Mouse (Mus musculus) T-helper 17 cell (primary cell): ENCODE results near the gene Txn2.

Experiments used
- in situ Hi-C, 2 experiments: fragments of 300-600 bp; cut with MboI, MseI; formaldehyde crosslinking; loops; 1 replicate in 1 of 2; 2 replicates in 1 of 2; pipeline ENCODE4 v1.15.1; 2025; ENCODE audit warnings: high pct_unique_total_duplicates in 2 of 2

The Txn2 gene

DNA sequence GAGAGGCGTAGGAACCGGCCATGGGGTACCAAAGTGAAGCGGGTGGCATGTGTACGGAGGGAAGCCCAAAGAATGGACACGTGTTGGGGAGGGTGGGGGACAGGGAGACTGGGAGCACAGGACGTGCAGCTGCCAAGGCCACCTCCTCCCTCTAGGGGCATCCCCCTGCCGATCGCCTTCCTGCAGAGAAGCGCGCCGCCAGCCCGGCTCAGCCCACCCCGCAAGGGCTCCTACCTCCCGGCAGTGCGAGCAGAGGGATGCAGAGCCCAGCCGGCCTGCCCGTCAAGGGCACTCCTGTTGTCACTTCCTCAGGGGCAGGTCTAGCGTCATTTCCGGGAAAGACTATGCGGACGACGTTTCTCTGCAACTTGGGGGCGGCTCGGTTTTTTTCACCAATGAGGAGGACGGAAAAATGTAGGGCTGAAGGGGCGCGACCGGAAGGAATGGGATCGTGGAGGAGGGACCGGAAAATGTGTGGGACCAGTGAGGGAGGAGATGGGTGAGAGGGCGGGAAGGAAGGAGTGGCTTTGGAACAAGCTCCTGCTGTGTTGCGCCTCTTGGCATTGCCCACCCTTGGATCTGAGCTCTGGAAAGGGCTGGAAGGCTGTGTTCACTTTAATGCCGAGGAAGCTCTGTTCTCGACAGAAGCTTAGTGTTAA lies at the start of gene Txn2:
Gene Txn2 (minus strand): TSS at position 334 of the 659 bp plus-strand sequence.
- in situ Hi-C loops, result no loop called here

- in situ Hi-C loops, result loop anchor here in 1 of 2 experiments (25.0 kb wide), 1 partner anchor 560 kb away; the partner anchor contains the start of genes C1qtnf6 and Sstr3
Observed at GRCm38 (mm10) chr15:77977663-77978062, 48.9 kb upstream of the Txn2 start.

GRCm38 (mm10) chr15:77974165-77974841 lies 45.5 kb upstream of the Txn2 start:
- in situ Hi-C loops, result loop anchor here (25.0 kb wide), 2 partner anchors 963 to 1713 kb away; partner anchors contain the start of genes Gtpbp1 (in 1 of the 2), Josd1 (in 1 of the 2), Lgals1 (in 1 of the 2) and Nol12 (in 1 of the 2)

DNA sequence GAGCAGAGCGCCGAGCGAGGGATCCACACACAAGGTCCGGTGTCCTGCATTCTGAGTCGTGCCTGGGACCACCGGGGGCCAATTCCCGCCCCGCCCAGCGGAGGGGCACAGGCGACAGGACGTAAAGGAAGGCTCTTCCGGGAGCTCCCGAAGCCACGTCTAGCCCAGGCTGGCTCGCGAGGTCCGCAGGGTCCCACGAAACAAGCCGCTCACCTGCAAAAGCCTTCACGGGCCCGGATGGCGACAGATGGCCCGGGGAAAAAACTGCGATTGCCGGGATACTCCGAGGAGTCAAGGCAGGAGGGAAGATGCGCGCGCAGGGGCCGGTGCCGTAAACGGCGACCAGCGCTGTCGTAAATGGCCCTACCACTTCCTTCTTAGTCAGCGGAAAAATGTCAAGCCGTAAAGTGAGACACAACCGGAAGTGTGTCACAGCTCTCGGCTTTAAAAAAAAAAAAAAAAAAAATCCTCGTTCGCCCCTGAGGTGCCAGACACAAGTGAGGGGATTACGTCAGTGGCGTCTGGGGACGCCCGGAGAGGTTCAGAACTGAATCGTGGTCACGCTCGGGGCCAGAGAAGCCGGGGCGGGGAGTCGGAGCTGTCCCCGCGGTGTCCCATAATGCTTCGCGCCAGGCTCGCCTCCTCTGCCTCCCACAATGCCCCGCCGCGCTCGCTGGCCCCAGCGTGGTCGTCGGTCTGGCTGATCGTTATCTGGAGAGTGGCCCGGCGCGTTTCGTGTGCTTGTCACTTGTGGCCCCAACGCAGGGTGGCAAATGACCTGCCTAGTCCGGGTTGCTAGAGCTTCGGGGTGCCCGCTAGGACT lies 41.9 kb upstream of the Txn2 start, which contains the start of gene Eif3d:
Gene Eif3d (minus strand): TSS at position 344 of the 823 bp plus-strand sequence.
- in situ Hi-C loops, result loop anchor here (25.0 kb wide), 2 partner anchors 967 to 1717 kb away; partner anchors contain the start of genes Gtpbp1 (in 1 of the 2), Josd1 (in 1 of the 2), Lgals1 (in 1 of the 2) and Nol12 (in 1 of the 2)

GRCm38 (mm10) chr15:77969940-77970469 lies 41.2 kb upstream of the Txn2 start:
- in situ Hi-C loops, result loop anchor here (25.0 kb wide), 2 partner anchors 967 to 1717 kb away; partner anchors contain the start of genes Gtpbp1 (in 1 of the 2), Josd1 (in 1 of the 2), Lgals1 (in 1 of the 2) and Nol12 (in 1 of the 2)

DNA sequence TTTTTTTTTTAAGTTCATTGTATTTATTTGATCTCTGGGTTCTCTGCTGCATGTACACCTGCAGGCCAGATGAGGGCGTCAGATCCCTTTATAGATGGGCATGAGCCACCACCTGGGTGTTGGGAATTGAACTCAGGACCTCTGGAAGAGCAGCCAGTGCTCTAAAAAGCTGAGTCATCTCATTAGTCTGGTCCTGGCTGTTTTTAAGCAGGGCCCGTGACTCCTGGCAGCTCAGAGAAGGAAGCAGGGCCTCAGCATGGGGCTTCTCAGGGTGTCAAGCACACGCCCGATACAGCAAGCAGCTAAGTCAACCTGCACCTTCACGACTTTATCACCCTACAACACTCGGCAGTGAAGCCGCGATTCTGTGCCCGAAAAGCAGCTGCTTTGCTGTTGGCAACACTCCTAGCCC lies 36.3 kb upstream of the Txn2 start:
- in situ Hi-C loops, result loop anchor here (25.0 kb wide), 2 partner anchors 972 to 1722 kb away; partner anchors contain the start of genes Gtpbp1 (in 1 of the 2), Josd1 (in 1 of the 2), Lgals1 (in 1 of the 2) and Nol12 (in 1 of the 2)

- in situ Hi-C loops, result loop anchor here (25.0 kb wide), 2 partner anchors 975 to 1725 kb away; partner anchors contain the start of genes Gtpbp1 (in 1 of the 2), Josd1 (in 1 of the 2), Lgals1 (in 1 of the 2) and Nol12 (in 1 of the 2)
Observed at GRCm38 (mm10) chr15:77962447-77962846, 33.6 kb upstream of the Txn2 start.

DNA sequence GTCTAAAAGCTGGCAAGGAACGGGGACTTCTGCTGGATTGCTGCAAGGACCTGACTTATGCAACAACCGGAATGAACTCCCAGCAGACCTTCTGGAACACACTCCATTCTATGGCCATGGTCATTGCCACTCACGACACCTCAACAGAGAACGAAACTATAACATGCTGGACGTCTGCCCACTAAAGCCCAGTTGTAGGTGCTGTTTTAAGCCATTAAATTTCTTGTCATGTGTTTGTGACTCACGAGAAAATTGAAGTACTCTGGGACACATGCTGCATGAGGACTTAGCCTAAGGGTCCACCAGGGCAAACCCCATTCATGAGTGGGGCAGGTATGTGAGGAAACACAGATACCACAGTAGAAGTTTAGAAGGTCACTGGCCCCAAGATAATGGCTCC lies 31.9 kb upstream of the Txn2 start:
- in situ Hi-C loops, result loop anchor here (25.0 kb wide), 2 partner anchors 977 to 1727 kb away; partner anchors contain the start of genes Gtpbp1 (in 1 of the 2), Josd1 (in 1 of the 2), Lgals1 (in 1 of the 2) and Nol12 (in 1 of the 2)

GRCm38 (mm10) chr15:77958071-77958470 lies 29.3 kb upstream of the Txn2 start:
- in situ Hi-C loops, result loop anchor here (25.0 kb wide), 2 partner anchors 979 to 1729 kb away; partner anchors contain the start of genes Gtpbp1 (in 1 of the 2), Josd1 (in 1 of the 2), Lgals1 (in 1 of the 2) and Nol12 (in 1 of the 2)

DNA sequence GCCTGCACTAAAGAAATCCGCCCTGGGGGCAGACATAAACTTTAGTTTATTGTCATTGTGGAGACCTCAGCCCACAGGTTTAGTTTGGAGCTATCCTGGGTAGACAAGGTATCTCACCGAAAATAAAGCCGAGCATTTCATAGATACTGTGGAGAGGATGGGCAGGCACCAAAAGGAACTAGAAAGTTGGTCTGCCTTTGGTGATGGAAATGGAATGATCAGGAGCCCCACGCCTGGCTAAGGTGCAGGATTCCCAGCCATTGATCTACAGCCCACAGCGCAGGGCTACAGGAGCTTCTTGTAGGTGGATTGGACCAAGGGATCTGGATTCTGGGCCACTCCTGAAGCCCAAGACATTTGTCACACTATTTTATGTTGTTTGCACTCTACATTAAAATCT lies 28.8 kb upstream of the Txn2 start:
- in situ Hi-C loops, result loop anchor here (25.0 kb wide), 2 partner anchors 980 to 1730 kb away; partner anchors contain the start of genes Gtpbp1 (in 1 of the 2), Josd1 (in 1 of the 2), Lgals1 (in 1 of the 2) and Nol12 (in 1 of the 2)

DNA sequence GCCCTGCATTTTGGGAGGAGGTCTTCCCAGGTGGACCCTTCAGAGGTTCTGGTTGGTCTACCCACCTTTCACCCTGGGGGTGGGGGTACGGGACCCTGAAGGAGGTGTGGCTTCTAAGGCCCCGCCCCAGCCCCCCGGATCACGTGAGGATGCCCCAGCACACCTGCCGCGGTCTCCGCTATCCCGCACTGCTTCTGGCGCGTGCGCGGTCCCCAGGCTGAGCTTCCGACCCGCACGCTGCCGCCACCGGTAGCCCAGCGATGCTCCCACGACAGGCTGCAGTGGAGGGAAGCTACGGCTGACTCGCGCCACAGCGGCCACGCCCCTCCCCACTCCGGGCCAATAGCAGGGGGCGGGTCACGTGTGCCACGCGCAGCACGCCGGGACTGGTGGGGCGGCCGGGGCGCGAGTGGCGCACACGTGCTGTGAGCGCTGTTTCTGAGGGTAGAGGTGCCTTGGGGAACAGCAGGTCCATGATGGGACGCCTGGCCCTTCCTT lies 27.6 kb upstream of the Txn2 start, which contains the start of gene Foxred2:
Gene Foxred2 (minus strand): TSS at position 319 of the 498 bp plus-strand sequence.
- in situ Hi-C loops, result loop anchor here (25.0 kb wide), 2 partner anchors 981 to 1731 kb away; partner anchors contain the start of genes Gtpbp1 (in 1 of the 2), Josd1 (in 1 of the 2), Lgals1 (in 1 of the 2) and Nol12 (in 1 of the 2)

- in situ Hi-C loops, result loop anchor here (25.0 kb wide), 2 partner anchors 982 to 1732 kb away; partner anchors contain the start of genes Gtpbp1 (in 1 of the 2), Josd1 (in 1 of the 2), Lgals1 (in 1 of the 2) and Nol12 (in 1 of the 2)
Observed at GRCm38 (mm10) chr15:77955440-77956403, 26.9 kb upstream of the Txn2 start.

DNA sequence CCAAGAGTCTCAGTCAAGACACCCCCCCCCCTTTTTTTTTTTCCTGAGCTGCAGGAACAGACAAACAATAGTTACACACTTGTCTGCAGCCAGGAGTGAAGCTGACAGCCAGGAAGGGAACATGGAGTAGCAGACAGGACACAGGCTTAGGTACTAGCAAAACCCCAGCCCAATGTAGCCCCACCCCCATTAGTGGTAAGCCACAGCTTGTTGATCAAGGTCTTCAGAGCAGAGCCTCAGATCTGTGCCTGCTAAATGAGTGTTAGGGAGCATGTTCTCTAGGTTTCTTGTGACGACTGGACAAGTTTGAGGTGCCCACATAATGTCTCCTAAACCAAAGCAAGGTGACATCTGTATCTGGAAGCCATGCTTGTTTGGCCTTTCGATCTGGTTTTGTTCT lies 25.6 kb upstream of the Txn2 start:
- in situ Hi-C loops, result loop anchor here (25.0 kb wide), 2 partner anchors 983 to 1733 kb away; partner anchors contain the start of genes Gtpbp1 (in 1 of the 2), Josd1 (in 1 of the 2), Lgals1 (in 1 of the 2) and Nol12 (in 1 of the 2)

GRCm38 (mm10) chr15:77952921-77953320 lies 24.1 kb upstream of the Txn2 start:
- in situ Hi-C loops, result loop anchor here (25.0 kb wide), 2 partner anchors 984 to 1734 kb away; partner anchors contain the start of genes Gtpbp1 (in 1 of the 2), Josd1 (in 1 of the 2), Lgals1 (in 1 of the 2) and Nol12 (in 1 of the 2)

DNA sequence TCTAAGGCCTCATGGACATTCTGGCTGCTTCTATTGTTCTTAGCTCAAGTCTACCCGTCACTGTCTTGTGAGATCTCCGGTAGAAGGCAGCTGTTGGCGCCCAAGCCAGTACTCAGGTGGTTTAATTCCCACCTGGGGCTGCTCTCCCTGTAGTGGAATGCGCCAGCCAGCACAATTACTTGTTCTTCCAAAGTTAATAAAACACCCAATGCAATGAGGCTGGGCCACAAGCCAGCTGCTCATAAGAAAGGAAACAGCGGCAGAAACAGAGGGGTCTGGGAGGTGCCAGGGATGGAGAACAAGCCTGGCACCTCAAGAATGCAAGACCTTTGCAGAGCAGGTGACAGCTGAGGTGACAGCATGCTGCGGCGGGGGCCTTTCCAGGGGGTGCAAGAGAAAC lies 20.3 kb upstream of the Txn2 start:
- in situ Hi-C loops, result no loop called here

- in situ Hi-C loops, result no loop called here
Observed at GRCm38 (mm10) chr15:77945711-77946110, 16.9 kb upstream of the Txn2 start.

- in situ Hi-C loops, result no loop called here
Observed at GRCm38 (mm10) chr15:77941563-77941962, 12.8 kb upstream of the Txn2 start.

DNA sequence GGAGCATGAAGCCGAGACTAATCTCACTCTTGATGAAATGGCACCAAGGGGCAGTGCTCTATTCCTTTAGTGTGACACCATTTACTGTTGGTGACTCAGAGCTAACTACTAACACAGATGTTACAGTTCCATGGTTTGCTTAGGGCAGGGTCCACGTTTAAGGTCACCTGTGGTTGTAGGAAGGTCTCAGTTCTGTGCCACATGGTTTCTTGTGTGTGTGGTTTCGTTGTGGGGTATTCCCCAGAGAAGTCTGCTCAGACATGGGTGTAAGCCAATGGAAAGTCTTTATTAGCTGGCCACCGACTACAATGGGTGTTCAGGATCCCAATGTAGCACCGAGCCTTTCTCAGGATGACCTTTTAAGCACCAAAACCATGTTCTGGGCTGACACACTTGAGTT lies 9.7 kb upstream of the Txn2 start:
- in situ Hi-C loops, result no loop called here
